Mouse (Mus musculus) right cerebral cortex, postnatal 25 days (tissue): ENCODE measurements around the gene Fasl.

Source experiments
- DNase-seq: peaks from one replicate; pipeline ENCODE4 v3.0.0; 2022

Gene Fasl

DNA sequence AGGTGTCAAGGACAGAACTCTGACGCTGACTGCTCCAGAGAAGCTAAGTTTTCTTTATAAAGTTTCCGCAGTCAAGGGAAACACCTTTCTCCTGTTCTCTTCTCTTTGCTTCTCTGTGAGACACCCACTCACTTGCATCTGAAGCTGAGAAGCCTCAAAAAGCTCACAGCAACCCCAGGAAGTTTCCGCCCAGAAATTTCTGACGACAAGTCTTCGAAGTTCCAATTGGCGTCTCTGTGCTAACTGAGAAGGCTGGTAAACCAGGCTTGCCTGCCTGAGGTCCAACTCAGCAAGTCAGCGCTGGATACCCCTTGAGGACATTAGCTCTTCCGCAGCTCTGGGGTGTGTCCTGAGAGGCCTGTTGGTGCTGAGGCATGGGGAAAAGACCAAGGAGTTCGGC is at the start of gene Fasl:
TSS of gene Fasl (minus strand) at position 157 of the 400 bp plus-strand sequence.
- no peak for DNase-seq

DNA sequence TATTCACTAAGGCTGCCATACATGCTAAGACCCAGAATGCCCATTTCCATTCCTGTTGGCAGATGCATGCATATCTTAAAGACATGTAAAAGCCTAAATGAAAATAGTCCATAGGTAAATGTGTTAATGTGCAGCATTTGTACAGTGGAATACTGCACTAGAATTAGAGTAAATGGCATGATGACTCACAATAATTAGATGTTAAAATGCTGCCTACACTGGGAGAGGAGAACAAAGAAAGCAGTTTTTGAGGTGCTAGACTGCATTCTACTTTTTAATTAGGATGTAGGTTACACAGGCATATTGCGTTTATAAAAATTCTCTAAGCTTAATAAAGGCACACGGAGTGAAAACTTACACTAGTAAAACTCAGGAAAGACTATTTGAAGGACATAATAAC is 38.4 kb upstream of the Fasl start:
- DNase-seq, result no peak

DNA sequence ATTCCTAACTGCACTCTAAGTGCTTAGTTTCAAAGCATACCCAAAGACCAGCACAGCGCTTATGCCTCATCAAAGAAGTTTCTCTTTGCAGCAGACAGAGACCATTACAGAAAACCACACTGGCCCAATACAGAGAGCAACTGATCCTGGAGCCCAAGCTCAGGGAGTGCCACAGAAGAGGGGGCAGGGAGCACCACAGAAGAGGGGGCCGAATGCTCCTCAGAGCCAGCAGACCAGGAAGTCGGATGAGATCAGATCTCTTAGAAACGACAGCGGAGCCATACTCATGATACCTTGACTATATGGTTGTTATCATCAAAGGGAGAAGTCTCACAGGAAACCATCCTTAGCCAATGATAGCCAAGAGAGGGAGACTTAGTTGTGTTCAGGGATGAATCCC is 21.1 kb upstream of the Fasl start:
- no peak for DNase-seq

DNA sequence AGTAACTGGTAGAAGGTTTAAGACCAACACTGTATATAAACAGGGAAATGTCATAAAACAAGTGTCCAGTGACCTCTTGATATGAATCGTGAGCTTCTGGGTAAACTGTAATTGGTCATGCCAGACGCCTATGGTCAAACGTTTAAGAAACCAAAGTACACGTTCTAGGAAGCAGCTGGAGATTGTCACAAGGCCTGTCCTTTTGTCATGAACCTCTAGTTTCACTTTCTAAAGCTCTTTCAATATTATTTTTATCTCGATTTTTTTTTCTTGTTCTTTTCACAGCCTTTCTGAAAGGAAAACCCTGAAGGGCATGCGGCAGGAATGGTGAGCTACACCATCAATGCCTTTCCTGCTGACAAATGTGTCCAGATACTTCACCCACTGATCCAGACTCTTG is 20.7 kb upstream of the Fasl start:
- no peak for DNase-seq

DNA sequence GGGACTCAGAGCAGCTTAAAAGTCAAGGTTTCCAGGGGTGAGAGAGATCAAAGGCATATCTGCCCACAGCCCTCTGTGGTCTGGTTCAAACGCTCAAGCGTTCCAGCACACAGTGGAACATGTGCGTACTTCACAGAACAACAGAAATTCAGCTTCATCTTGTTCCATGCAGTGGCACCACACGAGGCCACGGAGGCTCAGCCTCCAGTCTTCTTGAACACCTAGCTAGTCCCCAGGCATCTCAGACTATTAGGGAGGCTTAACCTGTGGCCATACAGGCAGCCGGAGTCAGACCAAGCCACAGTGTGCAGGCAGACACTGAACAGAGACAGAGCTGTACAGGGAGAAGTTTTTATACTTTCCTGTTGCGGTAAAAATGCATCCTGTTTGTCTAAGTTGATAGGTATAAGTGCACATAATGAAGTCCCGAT is 16.3 kb upstream of the Fasl start:
- DNase-seq, result no peak

DNA sequence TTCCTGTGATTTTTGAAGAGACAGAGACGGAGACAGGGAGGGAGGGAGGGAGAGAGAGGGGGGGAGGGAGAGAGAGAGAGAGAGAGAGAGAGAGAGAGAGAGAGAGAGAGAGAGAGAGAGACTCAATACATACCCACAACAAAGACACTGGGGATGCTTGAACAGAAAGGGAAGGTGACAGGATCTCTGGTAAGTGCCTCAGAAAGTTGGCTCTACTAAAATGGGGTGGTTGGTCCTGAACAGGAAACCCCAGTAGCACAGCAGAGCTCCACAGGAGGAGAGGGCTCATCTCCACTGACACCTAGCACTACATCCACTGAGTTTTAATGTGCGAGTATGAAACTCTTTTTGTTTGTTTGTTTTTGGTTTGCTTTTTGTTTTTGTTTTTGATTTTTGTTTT is 13.0 kb upstream of the Fasl start:
- no peak for DNase-seq

DNA sequence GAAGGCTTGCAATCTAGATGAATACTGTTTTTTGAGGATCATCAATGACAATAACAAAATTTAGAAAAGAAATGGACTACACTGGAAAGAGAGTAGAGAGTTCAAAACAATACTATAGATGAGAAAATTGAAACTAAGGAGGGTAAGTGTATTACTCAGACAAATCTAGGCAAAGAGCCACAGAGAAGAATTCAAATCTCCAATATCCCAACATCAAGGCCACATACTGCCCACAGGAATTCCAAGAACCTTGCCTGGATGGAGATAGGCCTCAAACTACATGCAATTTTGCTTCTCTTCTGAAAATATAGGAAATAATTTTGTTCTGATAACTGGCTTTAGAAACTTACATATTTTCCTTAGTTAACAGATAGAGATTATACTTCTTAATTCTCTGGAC is 12.0 kb upstream of the Fasl start:
- no peak for DNase-seq

DNA sequence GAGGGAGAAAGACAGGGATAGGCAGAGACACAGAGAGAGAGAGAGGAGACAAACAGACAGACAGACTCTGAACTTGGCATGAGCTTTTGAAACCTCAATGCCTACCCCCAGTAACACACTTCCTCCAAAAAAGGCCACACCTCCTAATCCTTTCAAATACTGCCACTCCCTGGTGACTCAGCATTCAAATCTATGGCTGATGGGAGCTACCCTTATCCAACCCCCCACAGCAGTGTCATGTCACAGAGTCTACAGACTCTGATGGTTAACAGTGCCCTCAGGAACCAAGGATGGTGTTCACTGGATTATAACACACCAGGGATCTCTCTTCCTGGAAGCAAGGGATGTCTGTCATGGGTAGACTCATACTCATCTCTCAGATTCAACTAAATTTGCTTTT is 11.5 kb upstream of the Fasl start:
- no peak for DNase-seq

DNA sequence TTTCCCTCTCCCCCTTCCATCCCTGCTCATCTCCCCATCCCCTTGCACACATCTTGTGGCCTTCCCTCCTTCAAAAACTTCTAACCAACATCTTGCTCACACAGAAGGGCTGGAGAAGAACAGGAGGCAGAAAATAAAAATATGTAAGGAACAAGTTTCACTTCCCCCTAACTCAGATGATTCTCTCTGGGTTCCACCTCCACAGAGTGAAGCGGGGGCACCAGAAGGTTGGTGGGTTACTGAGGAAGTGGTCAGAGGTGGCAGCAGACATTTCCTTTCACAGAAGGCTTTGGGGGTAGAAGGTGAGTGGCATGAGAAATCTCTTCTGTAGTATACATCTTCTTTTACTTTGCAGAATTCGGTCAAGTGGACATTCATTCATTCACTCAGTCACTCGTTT is 10.6 kb upstream of the Fasl start:
- no peak for DNase-seq

DNA sequence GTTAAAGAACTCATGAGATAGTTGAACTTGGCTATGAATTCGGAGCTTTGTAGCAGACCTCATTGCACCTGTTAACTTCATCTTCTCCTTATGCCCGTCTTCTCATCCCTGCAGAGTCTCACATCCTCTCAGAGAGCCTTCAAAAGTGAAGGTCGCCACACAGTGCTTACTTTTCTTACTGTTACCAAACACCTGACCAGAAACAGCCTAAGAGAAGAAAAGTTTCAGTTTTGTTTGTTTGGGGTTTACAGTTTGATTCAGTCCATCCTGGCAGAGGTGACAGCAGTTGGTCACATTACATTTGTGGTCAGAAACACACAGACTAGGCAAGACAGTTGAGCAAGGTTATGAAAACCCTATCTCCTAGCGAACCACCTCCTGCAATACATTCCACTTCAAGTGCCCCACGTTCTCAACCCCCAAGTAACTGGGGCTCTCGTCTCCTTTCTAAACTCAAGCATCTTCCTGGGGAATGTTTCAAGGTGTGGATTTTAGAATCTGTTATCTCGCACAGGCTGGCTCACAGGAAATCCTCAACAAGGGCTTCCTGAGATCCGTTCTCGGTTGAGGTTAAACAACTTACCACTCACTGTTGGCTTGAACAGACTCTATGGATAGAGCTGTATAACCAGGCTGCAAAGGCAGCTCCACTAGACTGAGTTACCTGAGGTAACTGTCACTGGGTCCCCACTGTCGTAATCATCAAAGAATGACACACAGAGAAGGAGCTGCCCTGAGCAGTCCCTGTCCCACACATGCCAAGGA is 6.3 kb upstream of the Fasl start:
- no peak for DNase-seq

DNA sequence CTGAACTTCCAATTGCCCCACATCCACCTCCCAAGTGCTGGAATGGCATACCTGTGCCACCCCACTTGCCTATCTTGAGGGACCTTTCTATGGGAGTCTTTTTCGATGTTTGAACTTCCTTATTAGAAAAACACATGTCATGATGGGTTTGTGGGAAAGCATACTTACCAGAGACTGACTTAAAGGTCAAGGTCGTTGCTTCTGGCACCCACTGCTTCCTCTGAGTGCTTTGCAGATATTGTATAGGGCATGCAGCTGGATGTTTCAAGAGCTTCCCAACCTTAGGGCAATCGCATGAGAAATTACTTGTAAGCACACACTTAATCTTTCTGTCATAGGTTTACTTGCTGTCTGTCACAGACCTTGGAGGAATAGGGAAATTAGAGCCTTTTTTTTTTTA is 5.0 kb upstream of the Fasl start:
- DNase-seq, result no peak

DNA sequence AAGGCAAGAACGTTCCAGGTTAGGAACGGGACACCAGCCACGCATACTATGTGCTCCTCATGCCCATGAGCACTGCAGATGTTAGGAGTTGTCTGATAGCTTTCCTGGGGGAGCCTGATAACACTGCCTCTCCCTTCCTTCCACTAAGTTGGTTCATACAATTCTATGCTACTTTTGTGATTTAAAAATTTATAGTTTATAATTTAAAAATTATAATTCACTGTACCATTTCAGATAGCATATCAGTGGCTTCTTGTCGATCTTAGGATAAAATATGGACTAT is 4.3 kb upstream of the Fasl start:
- no peak for DNase-seq

DNA sequence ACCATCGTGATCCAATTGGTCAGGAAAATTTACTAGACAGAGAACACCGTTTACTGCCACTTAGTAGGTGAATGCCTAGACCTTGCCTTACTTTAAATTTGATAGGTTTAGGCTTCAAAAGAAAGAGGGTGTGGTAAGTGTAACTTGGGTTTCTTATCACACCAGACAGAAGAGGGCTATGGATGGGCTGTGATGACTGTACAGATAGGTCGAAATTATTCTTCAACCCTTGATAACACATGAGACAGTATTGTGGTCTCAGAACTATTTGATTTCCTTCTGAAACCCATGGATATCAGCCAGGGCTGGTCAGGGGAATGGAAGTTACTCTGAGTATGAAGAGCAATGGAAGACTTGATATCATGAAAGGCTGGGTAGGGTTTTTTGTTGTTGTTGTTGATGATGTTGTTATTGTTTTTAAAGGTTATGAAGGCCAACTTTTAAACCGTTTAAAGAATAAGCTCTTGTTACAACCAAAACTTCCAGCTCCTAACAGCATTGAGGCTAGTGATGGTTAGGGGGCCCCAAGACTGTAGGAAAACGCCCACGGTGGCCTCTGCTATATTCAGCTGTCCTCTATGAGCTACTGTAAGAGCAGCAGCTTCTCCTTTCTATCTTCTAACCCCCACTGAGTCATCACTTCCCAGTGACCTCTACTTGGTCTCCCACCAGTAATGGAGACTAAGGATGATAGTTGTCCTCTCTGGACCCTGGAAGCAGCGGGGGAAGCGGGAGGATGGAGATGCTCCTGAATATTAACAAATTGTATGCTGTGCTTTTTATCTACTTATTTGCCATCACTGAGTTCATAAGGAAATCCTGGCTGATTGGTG is 3.8 kb upstream of the Fasl start:
- no peak for DNase-seq

DNA sequence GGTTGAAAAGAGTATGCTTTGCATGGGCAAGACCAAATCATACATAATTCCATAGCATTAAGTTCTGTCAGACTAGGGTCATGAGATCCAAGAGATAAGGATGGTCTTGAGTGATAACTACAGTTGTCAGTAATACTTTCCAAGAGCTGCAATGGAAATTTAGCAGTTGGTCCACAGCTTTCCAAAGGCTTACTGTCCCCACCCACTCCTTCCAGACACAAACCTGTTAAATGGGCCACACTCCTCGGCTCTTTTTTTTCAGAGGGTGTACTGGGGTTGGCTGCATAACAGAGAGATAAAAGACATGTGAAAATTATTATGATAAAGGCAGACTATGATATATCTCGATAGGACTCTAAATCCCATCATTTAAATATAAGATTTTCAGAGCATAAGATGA is 5.6 kb downstream of the Fasl start:
- DNase-seq, result no peak

DNA sequence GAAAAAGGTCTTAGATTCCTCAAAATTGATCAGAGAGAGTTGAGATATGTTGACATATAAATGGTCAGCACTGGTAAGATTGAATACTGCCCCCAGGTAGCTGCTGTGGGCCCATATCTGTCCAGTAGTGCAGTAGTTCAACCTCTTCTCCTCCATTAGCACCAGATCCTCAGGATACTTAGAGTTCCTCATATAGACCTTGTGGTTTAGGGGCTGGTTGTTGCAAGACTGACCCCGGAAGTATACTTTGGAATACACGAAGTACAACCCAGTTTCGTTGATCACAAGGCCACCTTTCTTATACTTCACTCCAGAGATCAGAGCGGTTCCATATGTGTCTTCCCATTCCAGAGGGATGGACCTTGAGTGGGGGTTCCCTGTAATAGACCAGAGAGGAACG is 6.7 kb downstream of the Fasl start:
- no peak for DNase-seq

DNA sequence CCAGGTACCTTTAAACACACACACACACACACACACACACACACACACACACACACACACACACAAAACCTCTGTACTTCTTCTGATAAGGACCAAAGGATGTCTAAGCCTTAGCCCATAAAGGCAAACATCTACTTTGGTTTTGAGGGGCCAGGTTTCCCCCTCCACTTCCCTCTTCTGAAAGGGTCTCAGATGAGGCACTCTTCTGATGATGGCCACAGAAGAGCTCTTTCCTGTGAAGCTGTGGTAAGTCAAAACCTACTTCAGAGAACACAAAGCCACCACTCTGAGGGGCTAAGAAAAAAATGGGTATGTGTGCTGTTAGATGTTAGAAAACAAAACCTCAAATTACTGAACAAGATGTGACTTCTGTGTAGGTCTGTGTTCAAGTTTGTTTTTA is 9.2 kb downstream of the Fasl start:
- no peak for DNase-seq

DNA sequence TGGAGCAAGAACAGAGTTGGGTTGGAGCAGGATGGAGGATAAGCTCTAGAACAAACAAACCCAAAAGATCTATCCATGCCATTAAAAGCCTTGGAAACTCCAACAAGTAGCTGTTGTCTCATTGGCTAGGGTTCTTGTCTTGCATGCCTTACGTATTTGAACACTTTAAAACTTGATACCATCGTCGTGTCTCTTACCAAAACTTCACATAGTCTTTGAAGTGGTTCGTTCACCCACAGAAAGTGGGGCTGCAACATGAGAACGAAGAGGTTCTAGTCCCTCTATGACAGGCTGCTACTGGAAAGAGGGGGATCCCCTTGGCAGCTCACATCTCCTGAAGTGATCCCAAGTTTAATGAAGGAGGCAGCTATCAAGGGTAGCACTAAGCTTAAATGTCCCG is 13.1 kb downstream of the Fasl start:
- no peak for DNase-seq

DNA sequence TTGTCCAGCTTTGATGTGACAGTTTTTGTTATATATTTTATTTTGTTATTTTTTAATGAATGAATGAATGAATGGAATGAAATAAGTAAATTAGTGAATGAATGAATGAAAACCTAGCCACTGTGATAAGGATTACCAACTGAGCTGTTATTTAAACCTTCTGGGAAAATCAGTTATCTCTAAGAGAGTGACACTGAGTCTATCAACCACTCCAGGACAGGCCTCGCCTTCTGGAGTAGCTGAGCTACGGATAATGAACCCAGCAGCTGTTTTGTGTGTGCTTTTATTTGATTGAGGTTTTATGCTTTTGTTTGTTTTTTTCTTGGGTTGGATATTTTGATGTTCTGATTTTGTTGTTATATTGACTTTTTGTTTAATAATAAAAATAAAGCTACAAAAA is 17.0 kb downstream of the Fasl start:
- DNase-seq, result no peak

DNA sequence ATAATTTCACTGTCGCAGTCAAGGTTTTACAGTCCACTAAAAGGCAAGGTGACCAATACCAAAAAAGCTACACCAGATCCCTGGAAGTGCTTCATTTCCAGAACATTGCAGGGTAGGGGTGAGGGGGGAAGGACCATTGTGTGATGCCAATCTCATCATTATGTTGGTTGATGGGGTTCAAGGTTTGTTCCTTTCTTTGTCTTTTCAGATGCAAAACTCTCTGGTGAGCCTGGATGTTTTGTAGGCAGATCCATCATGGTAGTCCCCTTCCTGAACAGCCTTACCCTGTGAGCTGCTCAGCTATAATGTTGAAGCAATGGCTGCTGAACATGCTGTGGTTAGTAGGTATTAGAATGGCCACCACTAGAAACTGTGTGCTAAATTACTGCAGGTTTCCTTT is 19.0 kb downstream of the Fasl start:
- no peak for DNase-seq

DNA sequence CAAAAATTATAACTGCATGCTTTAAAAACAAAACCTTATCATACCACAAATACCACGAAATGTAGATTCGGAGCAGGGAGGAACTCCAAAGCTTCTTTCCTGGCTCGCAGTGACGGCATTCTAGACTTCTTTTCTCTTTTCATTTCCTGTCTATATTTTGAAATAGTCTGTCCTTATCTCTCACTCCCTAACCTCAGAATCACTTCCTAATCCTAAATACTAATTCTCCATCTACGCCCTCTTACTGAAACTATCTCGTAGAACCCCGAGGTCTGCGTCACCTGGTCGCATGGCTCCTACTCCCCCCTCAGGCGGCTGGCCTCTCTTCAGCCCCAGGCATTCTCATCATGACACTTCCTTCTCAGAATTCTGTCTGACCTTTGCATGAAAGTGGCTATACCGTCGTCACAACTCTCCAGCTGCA is 21.2 kb downstream of the Fasl start:
- DNase-seq, result no peak

DNA sequence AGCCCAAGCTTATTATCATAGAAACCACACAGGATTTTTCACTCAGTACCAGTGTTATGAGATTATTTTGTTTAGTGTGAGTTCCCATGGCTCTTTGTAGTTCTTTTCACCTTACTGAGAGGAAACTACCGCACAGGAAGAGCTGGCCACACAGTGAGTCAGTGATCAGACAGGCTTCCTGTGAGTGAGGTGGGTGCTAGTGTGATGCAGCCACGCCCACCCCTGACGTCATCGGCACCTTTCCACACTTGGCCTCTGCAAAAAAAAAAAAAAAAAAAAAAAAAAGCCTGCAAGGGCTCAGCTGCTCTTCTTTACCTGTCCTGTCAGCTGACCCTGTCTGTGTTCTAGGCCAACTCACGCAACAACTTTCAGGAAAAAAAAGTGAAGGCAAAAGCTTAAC is 21.6 kb downstream of the Fasl start:
- no peak for DNase-seq

DNA sequence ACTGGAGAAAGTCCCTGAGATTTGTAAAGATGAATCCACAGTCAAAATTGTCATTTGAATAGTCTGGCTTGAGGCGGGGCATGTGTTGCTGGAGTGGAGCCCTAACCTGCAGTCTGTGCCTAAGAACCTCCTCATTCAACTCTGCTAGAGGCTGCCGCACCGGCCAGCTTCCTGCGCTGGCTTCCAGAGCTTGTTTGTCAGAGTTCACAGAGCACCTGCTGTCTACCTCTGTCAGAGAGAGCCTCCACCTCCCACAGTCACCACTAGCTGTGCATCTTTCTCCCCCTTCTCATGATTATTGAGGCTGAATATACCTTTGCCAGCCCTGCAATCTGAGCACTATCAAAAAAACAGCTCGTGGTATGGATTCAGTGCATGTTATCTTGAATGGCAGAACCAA is 22.4 kb downstream of the Fasl start:
- no peak for DNase-seq

DNA sequence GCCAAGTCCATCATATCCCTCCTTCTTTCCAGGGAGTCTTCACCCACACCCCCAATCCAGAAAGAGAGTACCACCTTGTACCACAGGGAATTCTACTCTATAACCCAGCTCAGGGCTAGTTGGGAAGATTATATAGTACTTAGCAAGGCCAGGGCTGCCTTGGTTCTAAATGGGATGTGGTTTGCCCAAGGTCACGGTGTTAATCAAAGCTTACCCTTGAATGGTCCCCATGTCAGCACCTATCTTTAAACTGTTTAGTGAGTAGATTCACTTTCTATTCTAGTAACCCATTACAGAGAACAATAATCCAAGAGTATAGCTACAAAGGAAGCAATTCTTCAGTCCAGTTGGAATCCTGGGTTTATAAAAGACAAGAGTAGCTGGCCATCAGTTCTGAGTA is 23.3 kb downstream of the Fasl start:
- no peak for DNase-seq

DNA sequence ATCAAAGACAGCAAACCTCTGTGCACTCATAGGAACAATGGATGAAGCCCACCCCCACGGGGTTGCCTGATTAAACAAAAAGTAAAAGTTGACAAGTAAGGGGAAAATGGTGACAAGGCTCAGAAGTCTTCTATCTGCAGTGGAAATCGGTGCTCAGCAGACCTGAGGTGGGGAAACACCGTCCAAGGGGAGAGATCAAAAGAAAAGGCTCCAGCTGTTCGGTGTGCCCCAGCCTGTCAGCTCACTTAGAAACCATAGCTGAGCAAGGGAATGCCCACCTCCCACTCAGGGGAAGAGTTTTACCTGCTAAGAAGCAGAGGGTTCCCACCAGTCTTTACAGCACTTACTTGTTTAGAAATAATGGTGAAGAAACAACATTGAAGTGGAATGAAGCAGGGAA is 26.7 kb downstream of the Fasl start:
- no peak for DNase-seq

DNA sequence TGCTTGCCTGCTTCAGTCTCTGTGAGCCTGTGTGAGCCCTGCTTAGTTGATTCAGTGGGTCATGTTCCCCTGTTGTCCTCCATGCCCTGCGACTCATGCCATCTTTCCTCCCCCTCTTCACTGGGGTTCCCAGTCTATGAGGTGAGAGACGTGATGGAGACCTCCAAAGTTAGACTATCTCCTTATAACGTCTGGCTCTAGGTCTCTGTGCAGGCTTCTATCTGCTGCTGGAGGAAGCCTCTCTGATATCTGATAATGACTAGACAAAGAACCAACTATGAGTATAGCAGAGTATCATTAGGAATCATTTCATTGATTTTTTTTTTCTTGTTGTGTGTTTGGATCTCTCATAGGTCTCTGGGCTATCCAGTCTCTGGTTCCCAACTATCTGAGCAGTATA is 31.7 kb downstream of the Fasl start:
- DNase-seq, result no peak
